Mouse (Mus musculus) heart, adult 2 months (tissue): Measurements from ENCODE around the gene Dlx6.

Source experiments
- CTCF ChIP-seq: fragments of 200-600 bp; IDR thresholded peaks from 2 replicates; pipeline ENCODE4 v1.8.1; 2022; ENCODE audit warnings: antibody characterized with exemption, mild to moderate bottlenecking, moderate library complexity
- EP300 ChIP-seq: fragments of 200-500 bp; IDR thresholded peaks from 2 replicates; pipeline ENCODE4 v1.6.1; 2011; ENCODE audit warnings: low read depth, low read length, control low read depth; ENCODE audit not compliant: insufficient read depth
- POLR2A ChIP-seq: fragments of 200-500 bp; IDR thresholded peaks from 2 replicates; pipeline ENCODE4 v1.6.1; 2011; ENCODE audit warnings: mild to moderate bottlenecking, low read depth, low read length, control low read depth; ENCODE audit not compliant: insufficient read depth

GRCm38 (mm10) chr6:6909586-6909985 is 46.5 kb downstream of the Dlx6 start:
- TF ChIP-seq POLR2A = no peak
- no peak for TF ChIP-seq CTCF
- TF ChIP-seq EP300 = 0 out of 2 replicates have a peak, but pooled peaks have one; percentile 12
